ENCODE assay signal across 7 mouse cellular contexts in the genomic region with DNA sequence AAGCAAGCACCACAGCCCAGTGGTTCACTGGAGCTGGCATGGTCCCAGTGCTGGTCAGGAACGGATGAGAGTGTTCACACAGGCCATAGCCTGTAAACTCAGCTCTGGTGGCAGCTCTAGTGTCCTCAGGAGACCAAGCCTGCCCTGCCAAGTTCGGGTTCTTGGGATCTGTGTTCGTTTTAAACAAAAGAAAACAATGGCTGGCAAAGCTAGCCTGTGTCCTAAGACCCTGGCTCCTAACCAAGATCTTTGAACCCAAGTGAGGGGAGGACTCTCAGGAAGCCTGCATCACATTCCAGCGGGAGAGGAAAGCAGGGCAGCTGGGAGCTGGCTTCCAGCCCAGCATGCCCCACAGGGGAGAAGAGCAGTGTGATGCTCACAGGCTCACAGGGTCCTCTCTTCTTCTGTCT. TPM values are rescaled to one million over a fixed set of nuclear protein-coding genes. Genes with fewer than 3 reads are reported as not detected.
A peak's percentile ranks its signal among the peaks of the same experiment; 100 is the strongest.
DNase-seq lines count a peak whose midpoint lies in the region; ATAC-seq lines count a peak whose summit lies in the region.

No protein-coding gene starts in this region.

- no peaks in the 10 kb centered on the region for H3K27me3 ChIP-seq in midbrain, embryonic 16.5 days (ENCODE audit: control insufficient read depth, insufficient read depth, low read depth, low read length)

- no peaks in the 10 kb centered on the region for H3K36me3 ChIP-seq in midbrain, embryonic 16.5 days (ENCODE audit: control insufficient read depth, insufficient read depth, low read length)

- 14% methylated on average over 4 of the region's 4 CpGs for WGBS in midbrain, embryonic 16.5 days

- peak overlapping the region; percentile 52 for H3K27ac ChIP-seq in midbrain, embryonic 16.5 days (ENCODE audit: low read length)

- H3K4me2 ChIP-seq in midbrain, embryonic 16.5 days (ENCODE audit: low read length), result no peak overlapping the region

- no peak overlapping the region for H3K9ac ChIP-seq in midbrain, embryonic 16.5 days (ENCODE audit: low read depth, low read length)

- DNase-seq in right cerebral cortex, adult 18-20 months, result peak; percentile 34
- DNase-seq in right cerebral cortex, postnatal 25 days, result no peak
- DNase-seq in cerebellum, postnatal 10 days, result peak; percentile 72 to 78
- peak; percentile 97 for DNase-seq in gonadal fat pad, adult 2 months (ENCODE audit: low read depth)
- DNase-seq in kidney, postnatal 10 days, result peak; percentile 87
- no peak for DNase-seq in thymus, postnatal 10 days (ENCODE audit: low spot score in 2 of 2)

- peaks cover 19% of the 10 kb centered on the region for H3K4me1 ChIP-seq in midbrain, embryonic 16.5 days (ENCODE audit: control insufficient read depth, insufficient read depth, low read length)

- no peak for ATAC-seq in midbrain, embryonic 16.5 days

- H3K4me3 ChIP-seq in midbrain, embryonic 16.5 days (ENCODE audit: low read depth, low read length), result no peak overlapping the region

- no peaks in the 10 kb centered on the region for H3K9me3 ChIP-seq in midbrain, embryonic 16.5 days (replicated peaks; ENCODE audit: control insufficient read depth, low read length, poor library complexity, severe bottlenecking)

RNA-seq across cellular contexts. Expression of a gene that starts 36.1 kb away (rescaled TPM):
- polyA plus RNA-seq in gonadal fat pad, adult 2 months (2012; rRNA removed), result 0.34 and 0.52 TPM in 2 replicates
- not detected in 2 replicates for polyA plus RNA-seq in midbrain, embryonic 16.5 days (2015; fragmentation: Nextera tagmentation; extraction: Ambion mirVana)

RNA-seq across cellular contexts. Expression of a gene that starts 44.0 kb away (rescaled TPM):
- 8.2 and 9.1 TPM in 2 replicates for polyA plus RNA-seq in gonadal fat pad, adult 2 months (2012; rRNA removed)
- 10.6 and 10.8 TPM in 2 replicates for polyA plus RNA-seq in midbrain, embryonic 16.5 days (2015; fragmentation: Nextera tagmentation; extraction: Ambion mirVana)

Comparison
In these comparisons a context has a peak if more than half of its experiments do, and no peak if none do; other contexts are left out.
1. DNase-seq: peak in right cerebral cortex, adult 18-20 months (single experiment), cerebellum, postnatal 10 days (2 of 2), gonadal fat pad, adult 2 months (single experiment) and kidney, postnatal 10 days (single experiment); none in right cerebral cortex, postnatal 25 days (single experiment) and thymus, postnatal 10 days (0 of 2).